1 mouse cellular context compared by ENCODE assay signal in the genomic region with DNA sequence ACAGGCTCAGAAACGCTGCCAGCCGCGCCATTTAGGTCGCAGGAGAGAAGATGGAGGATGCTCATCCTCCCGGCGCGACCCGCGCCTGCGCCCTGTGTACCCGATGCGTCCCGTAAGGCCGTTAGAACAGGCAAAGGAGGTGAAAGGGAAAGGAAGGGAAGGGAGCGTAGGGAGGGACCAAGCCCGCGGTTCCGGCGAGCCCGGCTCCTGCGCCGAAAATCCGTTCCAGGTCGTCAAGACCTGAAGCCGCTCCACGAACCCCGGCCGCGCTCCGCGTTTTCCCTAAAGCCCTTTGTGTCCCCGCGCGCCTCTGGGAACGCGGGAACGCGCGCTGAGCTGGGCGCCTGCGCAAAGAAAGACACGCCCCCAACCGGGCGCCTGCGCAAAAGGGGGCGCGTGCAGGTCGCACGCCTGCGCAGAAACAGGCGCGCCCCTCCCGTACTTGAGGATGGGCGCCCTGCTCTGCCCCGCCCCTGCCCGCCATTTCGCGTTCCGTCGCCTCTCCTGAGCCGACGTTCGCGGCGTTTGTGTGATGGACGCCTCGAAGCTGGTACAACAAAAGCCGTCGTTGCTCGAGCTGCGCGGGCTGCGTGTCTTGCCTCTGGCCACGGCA.
A peak's percentile ranks its signal among the peaks of the same experiment; 100 is the strongest.
TF ChIP-seq lines count a peak whose summit lies in the region.

No protein-coding gene starts in this region.

TF ChIP-seq in CH12.LX, 34 proteins besides CTCF, POLR2A, EP300 and RAD21 (continued from another document):
- peak; percentile 59 for TF ChIP-seq SIN3A (IDR thresholded peaks at IDR 0.05; ENCODE audit: low read length)
- peak; percentile 76; the same call in 1 of the 2 replicates for TF ChIP-seq MAZ (IDR thresholded peaks at IDR 0.05; ENCODE audit: low read depth, low read length)
- TF ChIP-seq IRF4 (IDR thresholded peaks at IDR 0.05; ENCODE audit: low read depth, low read length): peak; percentile 82
- TF ChIP-seq USF2 (conservative IDR thresholded peaks at IDR 0.05; ENCODE audit: low read depth, low read length): no peak
- peak; percentile 26; the same call in 1 of the 2 replicates for TF ChIP-seq ETS1 (conservative IDR thresholded peaks at IDR 0.05; ENCODE audit: low read depth, low read length)
- peak; percentile 85 for TF ChIP-seq NRF1 (IDR thresholded peaks at IDR 0.05; ENCODE audit: low read depth, low read length)
- no peak; the same call in 1 of the 2 replicates for TF ChIP-seq MXI1 (IDR thresholded peaks at IDR 0.05; ENCODE audit: low read depth, low read length)
- no peak; the same call in 1 of the 2 replicates for TF ChIP-seq JUN (IDR thresholded peaks at IDR 0.05; ENCODE audit: insufficient read depth, low read depth, low read length)
- TF ChIP-seq BHLHE40 (IDR thresholded peaks at IDR 0.05; ENCODE audit: low read depth, low read length): peak; percentile 42; the same call in 1 of the 2 replicates
- peak; percentile 79 for TF ChIP-seq RCOR1 (conservative IDR thresholded peaks at IDR 0.05; ENCODE audit: low read depth, low read length)
- peak; percentile 94; the same call in 1 of the 2 replicates for TF ChIP-seq E2F4 (IDR thresholded peaks at IDR 0.05; ENCODE audit: insufficient replicate concordance, low read depth, low read length)
- peak; percentile 74; the same call in 1 of the 2 replicates for TF ChIP-seq KAT2A (IDR thresholded peaks at IDR 0.05; ENCODE audit: insufficient replicate concordance, low read length)
- peak; percentile 73; the same call in 1 of the 2 replicates for TF ChIP-seq POLR2AphosphoS2 (IDR thresholded peaks at IDR 0.05; ENCODE audit: low read depth, low read length)
- TF ChIP-seq PAX5 (IDR thresholded peaks at IDR 0.05; ENCODE audit: low read length): no peak
- peak; percentile 41; the same call in 1 of the 2 replicates for TF ChIP-seq MYC (IDR thresholded peaks at IDR 0.05; ENCODE audit: low read depth, low read length)
- TF ChIP-seq MAFK (IDR thresholded peaks at IDR 0.05; ENCODE audit: insufficient replicate concordance, low read length): no peak
- TF ChIP-seq ZC3H11A (IDR thresholded peaks at IDR 0.05; ENCODE audit: low read depth, low read length): peak; percentile 98
- peak; percentile 88 for TF ChIP-seq HCFC1 (IDR thresholded peaks at IDR 0.05; ENCODE audit: low read depth, low read length)
- peak; percentile 84 for TF ChIP-seq ZMIZ1 (IDR thresholded peaks at IDR 0.05; ENCODE audit: low read depth, low read length)
- TF ChIP-seq CHD1 (IDR thresholded peaks at IDR 0.05; ENCODE audit: low read depth, low read length): no peak
- TF ChIP-seq ZKSCAN1 (IDR thresholded peaks at IDR 0.05; ENCODE audit: borderline replicate concordance, low read depth, low read length): no peak
- TF ChIP-seq NELFE (IDR thresholded peaks at IDR 0.05; ENCODE audit: low read depth, low read length): peak; percentile 93
- peak; percentile 93 for TF ChIP-seq MEF2A (IDR thresholded peaks at IDR 0.05; ENCODE audit: borderline replicate concordance, low read depth, low read length)
